Mouse (Mus musculus): ENCODE data around the gene Gprc5c.

Gene Gprc5c

GRCm38 (mm10) chr11:114867361-114868235 is 16.6 kb downstream of the Gprc5c start:
- no peak for DNase-seq (ENCODE audit: low spot score)

- no peak for DNase-seq (ENCODE audit: low spot score)
Observed at GRCm38 (mm10) chr11:114868280-114868679, 17.3 kb downstream of the Gprc5c start.

- DNase-seq (ENCODE audit: low spot score), result no peak
Observed at GRCm38 (mm10) chr11:114869787-114870186, 18.8 kb downstream of the Gprc5c start.

- DNase-seq (ENCODE audit: low spot score), result no peak
Observed at GRCm38 (mm10) chr11:114871540-114871939, 20.6 kb downstream of the Gprc5c start.

- DNase-seq (ENCODE audit: low spot score), result no peak
Observed at GRCm38 (mm10) chr11:114873022-114873817, 22.3 kb downstream of the Gprc5c start.

- no peak for DNase-seq (ENCODE audit: low spot score)
Observed at GRCm38 (mm10) chr11:114874226-114875145, 23.5 kb downstream of the Gprc5c start.

- DNase-seq (ENCODE audit: low spot score), result no peak
Observed at GRCm38 (mm10) chr11:114875301-114875801, 24.4 kb downstream of the Gprc5c start.

GRCm38 (mm10) chr11:114876176-114876575 is 25.2 kb downstream of the Gprc5c start:
- DNase-seq (ENCODE audit: low spot score), result no peak

- DNase-seq (ENCODE audit: low spot score), result no peak
Observed at GRCm38 (mm10) chr11:114876621-114877020, 25.7 kb downstream of the Gprc5c start.

- DNase-seq (ENCODE audit: low spot score), result peak; percentile 69
Observed at GRCm38 (mm10) chr11:114877145-114877544, 26.2 kb downstream of the Gprc5c start.

- no peak for DNase-seq (ENCODE audit: low spot score)
Observed at GRCm38 (mm10) chr11:114879666-114880065, 28.7 kb downstream of the Gprc5c start.

- no peak for DNase-seq (ENCODE audit: low spot score)
Observed at GRCm38 (mm10) chr11:114880185-114880584, 29.2 kb downstream of the Gprc5c start.

- DNase-seq (ENCODE audit: low spot score), result no peak
Observed at GRCm38 (mm10) chr11:114880589-114880988, 29.6 kb downstream of the Gprc5c start.

- no peak for DNase-seq (ENCODE audit: low spot score)
Observed at GRCm38 (mm10) chr11:114883251-114883789, 32.4 kb downstream of the Gprc5c start.

GRCm38 (mm10) chr11:114884380-114885100 is 33.6 kb downstream of the Gprc5c start:
- DNase-seq (ENCODE audit: low spot score), result no peak

- no peak for DNase-seq (ENCODE audit: low spot score)
Observed at GRCm38 (mm10) chr11:114889991-114890518, 39.1 kb downstream of the Gprc5c start, which contains the start of gene Cd300a. Gene Cd300a (plus strand): TSS chr11:114890041.

GRCm38 (mm10) chr11:114890542-114890941 is 39.6 kb downstream of the Gprc5c start:
- DNase-seq (ENCODE audit: low spot score), result no peak

GRCm38 (mm10) chr11:114896085-114896484 is 45.1 kb downstream of the Gprc5c start:
- DNase-seq (ENCODE audit: low spot score), result no peak

GRCm38 (mm10) chr11:114898026-114898425 is 47.1 kb downstream of the Gprc5c start:
- DNase-seq (ENCODE audit: low spot score), result no peak

GRCm38 (mm10) chr11:114903224-114903623 is 52.3 kb downstream of the Gprc5c start:
- DNase-seq (ENCODE audit: low spot score), result no peak
